Mouse (Mus musculus) E14TG2a.4 (cell line): Measurements from ENCODE around the gene Aplp2.
"Not testable (repeated sequence)": the region's sequence is repeated elsewhere in the genome, so short reads cannot be mapped to it uniquely, and the experiment has no call there.

ENCODE experiments used
- H3K27me3 ChIP-seq: 2 replicates; pipeline ENCODE4 v1.6.1; 2014; ENCODE audit warnings: low read length, control low read depth; ENCODE audit not compliant: insufficient read depth
- H3K36me3 ChIP-seq: 2 replicates; pipeline ENCODE4 v1.6.1; 2014; ENCODE audit warnings: low read length, control low read depth; ENCODE audit not compliant: insufficient read depth
- H3K4me1 ChIP-seq: replicated peaks from 2 replicates; pipeline ENCODE4 v1.6.1; 2014; ENCODE audit warnings: low read depth, low read length, control low read depth
- H3K4me3 ChIP-seq: replicated peaks from 2 replicates; pipeline ENCODE4 v1.5.1; 2014; ENCODE audit warnings: mild to moderate bottlenecking, low read length
- H3K9me3 ChIP-seq: 2 replicates; pipeline ENCODE4 v1.6.1; 2014; ENCODE audit warnings: low read length, control low read depth
- CTCF ChIP-seq: conservative IDR thresholded peaks from 2 replicates; pipeline ENCODE4 v1.5.1; 2014; ENCODE audit warnings: low read length
- NANOG ChIP-seq: IDR thresholded peaks from 2 replicates; pipeline ENCODE4 v1.6.1; 2014; ENCODE audit warnings: borderline replicate concordance, low read length, mixed read lengths
- POU5F1 ChIP-seq: IDR thresholded peaks from 2 replicates; pipeline ENCODE4 v1.6.1; 2014; ENCODE audit warnings: low read length, borderline replicate concordance

Gene Aplp2

GRCm38 (mm10) chr9:31181291-31182085 lies 30.1 kb downstream of the Aplp2 start:
- Histone ChIP-seq H3K4me1 (peaks cover 10% of the 10 kb centered on the region; the same call in 1 of the 2 replicates), H3K9me3 (no peaks in the 10 kb centered on the region), H3K27me3 (no peaks in the 10 kb centered on the region), H3K36me3 (peaks cover 21% of the 10 kb centered on the region), H3K4me3 (no peak overlapping the region)
- TF ChIP-seq CTCF: no peak
- no peak for TF ChIP-seq POU5F1
- no peak for TF ChIP-seq NANOG

- Histone ChIP-seq H3K27me3 (no peaks in the 10 kb centered on the region), H3K4me1 (peaks cover 10% of the 10 kb centered on the region; the same call in 1 of the 2 replicates), H3K4me3 (no peak overlapping the region), H3K9me3 (no peaks in the 10 kb centered on the region), H3K36me3 (peaks cover 55% of the 10 kb centered on the region)
- TF ChIP-seq NANOG (no peak), POU5F1 (no peak), CTCF (no peak)
Measured at GRCm38 (mm10) chr9:31177692-31178091, 33.9 kb downstream of the Aplp2 start.

- Histone ChIP-seq H3K36me3 (peaks cover 65% of the 10 kb centered on the region), H3K9me3 (no peaks in the 10 kb centered on the region), H3K27me3 (no peaks in the 10 kb centered on the region), H3K4me1 (peaks cover under 1% of the 10 kb centered on the region; the same call in 1 of the 2 replicates), H3K4me3 (no peak overlapping the region)
- no peak for TF ChIP-seq POU5F1
- TF ChIP-seq CTCF: no peak
- TF ChIP-seq NANOG: no peak
Measured at GRCm38 (mm10) chr9:31176379-31177130, 35.1 kb downstream of the Aplp2 start.

GRCm38 (mm10) chr9:31175978-31176377 lies 35.6 kb downstream of the Aplp2 start:
- Histone ChIP-seq H3K9me3 (no peaks in the 10 kb centered on the region), H3K36me3 (peaks cover 71% of the 10 kb centered on the region), H3K4me1 (0 out of 2 replicates have a peak, but pooled peaks cover 3% of the 10 kb centered on the region), H3K4me3 (no peak overlapping the region), H3K27me3 (no peaks in the 10 kb centered on the region)
- no peak for TF ChIP-seq NANOG
- no peak for TF ChIP-seq CTCF
- TF ChIP-seq POU5F1: no peak

GRCm38 (mm10) chr9:31175346-31175745 lies 36.3 kb downstream of the Aplp2 start:
- Histone ChIP-seq H3K36me3 (peaks cover 76% of the 10 kb centered on the region), H3K27me3 (no peaks in the 10 kb centered on the region), H3K9me3 (no peaks in the 10 kb centered on the region), H3K4me3 (no peak overlapping the region), H3K4me1 (0 out of 2 replicates have a peak, but pooled peaks cover 5% of the 10 kb centered on the region)
- TF ChIP-seq POU5F1 (no peak), NANOG (no peak), CTCF (no peak)

- H3K9me3 ChIP-seq: no peaks in the 10 kb centered on the region
- H3K36me3 ChIP-seq: peaks cover 88% of the 10 kb centered on the region
- H3K4me1 ChIP-seq: peaks cover 34% of the 10 kb centered on the region
- TF ChIP-seq POU5F1 (no peak), CTCF (no peak), NANOG (no peak)
- no peak overlapping the region for H3K4me3 ChIP-seq
- H3K27me3 ChIP-seq: no peaks in the 10 kb centered on the region
Measured at GRCm38 (mm10) chr9:31168356-31169093, 43.1 kb downstream of the Aplp2 start.

- Histone ChIP-seq H3K4me3 (peak overlapping the region; percentile 37), H3K4me1 (peaks cover 34% of the 10 kb centered on the region), H3K36me3 (peaks cover 91% of the 10 kb centered on the region), H3K27me3 (no peaks in the 10 kb centered on the region), H3K9me3 (no peaks in the 10 kb centered on the region)
- TF ChIP-seq NANOG: no peak
- no peak for TF ChIP-seq POU5F1
- no peak for TF ChIP-seq CTCF
Measured at GRCm38 (mm10) chr9:31167305-31167704, 44.3 kb downstream of the Aplp2 start.

GRCm38 (mm10) chr9:31165505-31165904 lies 46.1 kb downstream of the Aplp2 start:
- not testable (repeated sequence) for H3K4me3 ChIP-seq, H3K27me3 ChIP-seq, H3K9me3 ChIP-seq
- peak; percentile 30; the same call in 1 of the 2 replicates for TF ChIP-seq CTCF
- H3K36me3 ChIP-seq: peaks cover 92% of the 10 kb centered on the region
- peaks cover 28% of the 10 kb centered on the region for H3K4me1 ChIP-seq
